Mouse (Mus musculus): Measurements from ENCODE around the gene LTO1.

GRCm38 (mm10) chr7:144935563-144935962 lies 20.7 kb downstream of the LTO1 start:
- TF ChIP-seq CEBPB (IDR thresholded peaks at IDR 0.05; ENCODE audit: low read depth): no peak
- TF ChIP-seq CTCF (IDR thresholded peaks at IDR 0.05; ENCODE audit: control insufficient read depth, insufficient read depth, insufficient read length): no peak
- no peak for TF ChIP-seq MYOD1 (IDR thresholded peaks at IDR 0.05; ENCODE audit: control insufficient read depth, insufficient read length, low read depth)
- TF ChIP-seq MAX (IDR thresholded peaks at IDR 0.05): no peak
- no peak for TF ChIP-seq FOSL1 (IDR thresholded peaks at IDR 0.05; ENCODE audit: insufficient read depth, low read length, poor library complexity, severe bottlenecking)
- no peak for TF ChIP-seq MYOG (IDR thresholded peaks at IDR 0.05; ENCODE audit: control insufficient read depth, extremely low read depth, insufficient read length)
